Mouse (Mus musculus) embryonic fibroblast, embryonic 13.5 days (primary cell): ENCODE data around the gene Pkp3.

Experiments used
- CTCF ChIP-seq: IDR thresholded peaks from 2 replicates; pipeline ENCODE4 v1.5.1; 2011; ENCODE audit warnings: mild to moderate bottlenecking, control low read depth, low read length, moderate library complexity, borderline replicate concordance; ENCODE audit not compliant: insufficient read depth
- POLR2A ChIP-seq: IDR thresholded peaks from 2 replicates; pipeline ENCODE4 v1.6.1; 2011; ENCODE audit warnings: low read depth, mild to moderate bottlenecking, control low read depth, low read length, moderate library complexity

DNA sequence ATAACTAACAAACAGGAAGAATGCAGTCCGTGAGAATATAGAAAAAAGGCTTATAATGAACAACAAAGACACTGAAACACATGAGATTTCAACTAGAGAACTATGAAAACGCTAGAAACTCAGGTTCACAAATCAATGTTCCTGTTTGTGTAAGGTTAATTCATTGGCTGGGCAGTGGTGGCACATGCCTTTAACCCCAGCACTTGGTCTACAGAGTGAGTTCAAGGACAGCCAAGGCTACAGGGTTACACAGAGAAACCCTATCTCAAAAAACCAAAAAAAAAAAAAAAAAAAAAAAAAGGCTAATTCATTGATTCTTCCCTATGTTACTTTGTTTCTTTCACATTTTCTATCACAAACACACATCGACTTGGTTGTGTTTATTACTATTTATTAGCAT is 42.6 kb downstream of the Pkp3 start:
- TF ChIP-seq POLR2A (no peak), CTCF (no peak)
